Mouse (Mus musculus) heart, postnatal 25 days (tissue): Measurements from ENCODE around the gene Nxph1. TPM values are rescaled to one million over a fixed set of nuclear protein-coding genes. Genes with fewer than 3 reads are reported as not detected.

ENCODE experiments used
- DNase-seq: peaks from one replicate; pipeline ENCODE4 v3.0.0; 2022; ENCODE audit warnings: low spot score
- intact Hi-C: fragments of 180-260 bp; cut with DNase I; formaldehyde crosslinking; loops from one replicate; pipeline ENCODE4 v1.15.1; 2025
- total RNA-seq, 2 experiments: library from RNA; stranded (reverse); gene quantifications; 2 replicates each; pipeline ENCODE4 v1.2.3; 2021

The Nxph1 gene
- total RNA-seq, 2 experiments from 2014 or later = not detected

DNA sequence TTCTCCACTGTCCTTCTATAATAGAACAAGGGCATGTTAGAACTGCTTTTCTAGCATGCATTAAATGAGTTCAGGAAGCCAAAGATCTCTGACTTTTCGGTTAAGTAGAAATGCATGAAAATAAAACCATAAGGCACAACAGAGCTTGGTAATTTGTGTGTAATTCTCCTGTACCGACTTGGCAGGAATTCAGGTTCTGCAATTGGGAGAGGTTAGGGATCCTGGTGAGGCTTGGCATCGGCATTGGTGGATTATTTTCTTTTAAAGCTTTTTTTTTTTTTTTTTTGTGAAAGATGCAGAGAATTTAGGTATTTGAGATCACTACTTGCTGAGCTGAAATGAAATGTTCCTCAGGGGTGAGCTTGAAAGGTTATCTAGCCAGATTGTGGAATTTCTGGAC, 135.6 kb downstream of the Nxph1 start:
- intact Hi-C loops = no loop called here
- DNase-seq = no peak

DNA sequence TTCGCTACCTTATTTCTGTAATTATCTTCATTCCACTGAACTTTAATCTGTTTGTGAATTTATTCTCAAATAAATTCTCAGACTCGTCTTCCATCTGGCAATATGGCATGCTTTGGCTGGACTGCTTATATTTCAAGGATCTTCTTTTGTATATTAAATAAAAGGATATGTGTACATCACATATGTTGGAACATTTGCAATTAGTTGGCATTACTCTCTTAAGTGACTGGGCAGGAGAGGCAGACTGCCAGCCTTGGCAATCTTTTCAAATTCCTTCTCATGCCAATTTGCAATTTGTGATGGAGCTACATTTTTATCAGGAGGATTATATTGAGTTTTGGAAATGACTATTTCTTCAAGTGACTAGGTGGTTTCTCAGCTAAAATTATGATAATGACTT, 149.1 kb downstream of the Nxph1 start:
- no peak for DNase-seq

DNA sequence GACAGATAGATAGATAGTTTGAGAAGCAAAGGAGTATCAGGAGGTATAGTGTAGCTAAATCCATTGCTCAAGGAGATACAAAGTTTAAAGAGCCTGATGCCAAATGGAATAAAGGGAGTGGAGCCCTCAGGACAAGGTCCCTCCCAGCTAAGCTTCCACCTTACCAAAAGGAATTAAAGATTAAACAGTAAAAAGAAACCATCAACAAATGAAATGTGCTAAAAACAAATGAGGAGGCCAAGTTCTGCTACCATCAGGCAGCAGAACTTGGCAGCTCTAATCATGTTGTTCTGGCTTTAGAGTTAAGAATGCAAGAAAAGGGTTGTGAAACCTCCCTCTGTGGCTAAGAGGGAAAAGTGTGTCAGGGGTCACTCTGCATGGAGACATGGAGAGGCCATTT, 159.1 kb downstream of the Nxph1 start:
- no peak for DNase-seq
- intact Hi-C loops = no loop called here

More for the DNA sequence above, 149.1 kb downstream of the Nxph1 start:
- intact Hi-C loops = no loop called here

DNA sequence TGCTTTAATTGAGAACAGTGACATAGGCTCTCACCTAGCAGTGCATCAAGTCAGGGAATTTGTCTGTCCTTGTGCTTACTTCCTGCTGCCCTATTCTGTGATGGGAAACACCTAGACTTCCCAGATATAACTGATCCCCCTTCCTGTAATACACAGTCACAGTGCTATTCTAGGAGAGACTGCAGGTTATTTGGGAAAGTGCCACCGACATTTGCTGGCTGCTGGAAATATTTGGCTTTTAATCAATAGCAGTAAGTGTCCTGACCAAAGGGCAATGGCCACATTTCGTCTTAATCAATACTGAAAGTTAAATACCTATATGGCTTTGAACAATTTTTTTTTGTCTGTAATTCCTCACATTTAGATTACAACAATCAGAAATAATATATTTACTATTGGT, 170.9 kb downstream of the Nxph1 start:
- DNase-seq = no peak
- intact Hi-C loops = no loop called here

DNA sequence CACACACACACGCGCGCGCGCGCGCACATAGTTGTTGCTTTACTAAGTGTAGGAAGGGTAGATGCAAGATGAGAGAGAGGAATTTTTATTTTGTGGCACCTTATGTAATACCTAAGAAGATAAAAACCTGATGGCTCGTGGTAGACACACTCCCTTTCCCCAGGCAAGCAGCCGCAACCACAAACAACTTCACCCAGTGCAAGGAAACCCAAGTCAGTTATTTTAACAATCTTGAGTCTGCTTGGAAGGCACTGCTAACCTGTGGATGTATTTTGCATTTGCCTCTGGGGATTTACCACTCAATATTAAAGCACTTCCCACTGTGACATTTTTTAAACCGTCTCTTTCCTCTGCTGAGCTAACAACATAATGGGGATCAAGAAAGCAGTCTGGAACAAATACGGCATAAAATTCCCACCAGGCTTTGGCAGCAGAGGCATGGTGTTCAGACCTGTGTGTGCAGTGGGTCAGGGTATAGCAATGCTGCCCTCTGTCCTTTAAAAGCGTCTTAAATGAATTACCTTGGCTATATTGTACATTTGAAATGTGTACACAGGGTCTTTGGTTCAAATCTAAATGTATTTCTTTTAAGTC, 176.2 kb downstream of the Nxph1 start:
- intact Hi-C loops = no loop called here

DNA sequence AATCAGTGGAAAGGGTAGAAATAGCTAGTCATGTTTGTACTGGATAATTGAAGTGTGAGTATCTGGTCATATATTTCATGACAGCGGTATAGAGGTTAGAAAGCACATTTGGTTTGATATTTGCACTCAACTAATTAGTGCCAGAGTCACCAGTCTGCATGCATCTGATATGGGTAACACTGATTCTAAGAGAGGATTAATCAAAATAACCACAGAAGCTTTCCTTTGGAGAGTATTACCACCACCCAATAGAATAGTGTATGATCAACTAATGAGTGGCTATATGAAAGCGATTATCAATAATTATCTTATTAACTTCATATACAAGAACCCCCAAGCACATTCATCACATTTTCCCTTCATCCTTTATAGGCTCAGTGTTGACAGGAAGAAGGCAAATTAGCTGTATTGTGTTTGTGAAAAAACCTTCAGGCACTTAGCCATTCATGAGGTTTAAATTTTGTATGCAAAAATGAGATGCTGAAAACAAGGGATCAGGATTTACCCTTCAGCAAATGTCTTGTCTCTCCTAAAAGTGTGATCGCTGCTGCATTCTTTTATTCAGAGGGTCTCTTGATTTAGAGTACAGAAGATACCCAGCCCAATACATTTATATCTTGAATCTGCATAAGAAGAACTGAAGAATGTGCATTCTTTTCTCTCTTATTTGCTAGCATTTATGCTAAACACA, 185.5 kb downstream of the Nxph1 start:
- intact Hi-C loops = no loop called here
- no peak for DNase-seq

More for the DNA sequence above, 176.2 kb downstream of the Nxph1 start:
- DNase-seq = no peak

DNA sequence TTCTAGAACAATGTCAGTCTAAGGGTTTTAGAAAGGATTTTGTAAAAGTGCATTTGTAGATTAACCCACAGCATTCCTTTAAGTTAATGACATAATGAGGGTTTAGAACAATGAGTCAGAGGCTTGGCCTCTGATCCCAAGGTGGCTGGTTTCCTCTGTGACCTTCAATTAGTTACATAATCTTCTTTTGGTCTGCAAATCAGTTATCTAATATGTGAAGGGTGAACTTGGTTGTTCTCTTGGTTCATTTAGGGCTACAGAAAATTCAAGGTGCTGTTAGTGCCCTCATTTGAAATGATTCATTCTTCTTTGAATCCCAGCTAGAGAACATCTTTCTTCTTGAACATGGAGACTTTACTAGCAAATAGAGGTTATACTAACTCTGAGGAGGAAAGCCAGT, 199.7 kb downstream of the Nxph1 start:
- DNase-seq = no peak
- intact Hi-C loops = no loop called here

DNA sequence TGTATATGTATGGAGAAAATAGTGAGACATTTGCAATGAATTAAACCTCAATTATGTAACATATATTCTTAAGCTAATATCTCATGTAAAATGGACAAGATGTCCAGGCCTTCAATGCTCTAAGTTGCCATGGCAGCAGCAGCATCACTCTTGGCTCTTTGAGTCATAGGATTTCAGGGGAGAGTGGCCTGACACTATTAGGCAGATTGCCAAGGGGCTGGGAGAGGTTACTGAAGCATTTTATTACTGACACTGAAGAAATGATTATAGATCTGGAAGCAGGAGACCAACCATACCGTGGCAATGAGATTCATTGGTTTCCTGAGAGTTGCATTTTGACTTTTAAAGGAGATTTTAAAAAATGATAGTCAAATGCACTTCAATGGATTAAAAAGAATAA, 201.6 kb downstream of the Nxph1 start:
- intact Hi-C loops = no loop called here
- DNase-seq = no peak

DNA sequence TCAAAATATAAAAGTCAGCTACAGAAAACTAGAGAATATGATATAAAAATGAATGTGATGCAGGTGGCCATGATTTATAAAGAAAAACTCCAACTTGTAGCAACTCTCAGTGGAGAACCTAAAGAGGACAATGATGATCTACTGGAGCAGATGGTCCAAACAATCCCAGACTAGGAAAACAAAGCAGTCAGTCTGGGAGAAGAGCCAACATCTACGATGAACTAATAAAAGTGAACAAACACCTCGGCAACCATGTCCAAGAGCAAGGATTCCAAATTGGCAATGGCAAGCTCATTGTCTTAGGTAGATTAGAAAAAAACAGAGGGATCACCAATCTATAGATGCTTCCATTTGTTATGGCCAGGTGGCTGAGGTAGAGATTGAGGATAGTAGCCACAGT, 211.0 kb downstream of the Nxph1 start:
- intact Hi-C loops = no loop called here
- DNase-seq = no peak

DNA sequence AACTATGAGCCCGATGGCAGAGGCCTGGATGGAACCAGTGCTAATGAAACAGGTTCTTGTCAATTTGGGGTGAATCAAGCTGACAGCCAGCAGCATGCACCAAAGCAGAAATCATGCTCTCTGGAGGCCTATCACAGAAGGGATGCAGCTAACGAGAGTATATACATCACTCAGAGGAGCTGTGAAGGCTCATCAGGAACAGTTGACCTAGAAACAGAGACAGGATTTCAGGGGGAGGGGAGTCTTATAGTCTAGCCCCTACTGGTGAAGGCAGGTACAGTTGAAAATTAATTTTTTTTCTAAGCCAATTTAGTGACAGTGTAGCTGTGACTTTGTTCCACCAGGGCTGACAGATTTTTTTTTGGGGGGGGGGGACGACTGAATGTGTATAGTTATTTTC, 234.2 kb downstream of the Nxph1 start:
- DNase-seq = no peak
- intact Hi-C loops = no loop called here

DNA sequence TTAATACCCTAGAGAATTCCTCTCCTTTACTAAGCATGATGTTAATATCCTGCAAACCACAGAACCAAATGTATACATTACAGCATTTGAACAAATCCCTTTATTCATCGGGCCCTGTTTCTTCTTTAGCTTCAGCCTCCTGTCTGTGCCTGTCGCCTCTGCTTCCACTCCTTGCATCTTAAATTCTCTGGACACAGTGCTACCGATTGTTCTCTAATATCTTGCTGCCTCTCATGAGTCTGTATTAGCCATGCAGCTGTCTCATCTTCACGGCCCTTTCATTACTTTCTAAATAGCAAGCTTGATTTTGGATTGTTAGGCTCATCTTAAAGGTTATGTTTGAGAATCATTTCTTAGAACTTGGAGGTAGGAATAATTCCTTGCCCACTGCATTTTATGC, 262.5 kb downstream of the Nxph1 start:
- intact Hi-C loops = no loop called here
- DNase-seq = no peak

DNA sequence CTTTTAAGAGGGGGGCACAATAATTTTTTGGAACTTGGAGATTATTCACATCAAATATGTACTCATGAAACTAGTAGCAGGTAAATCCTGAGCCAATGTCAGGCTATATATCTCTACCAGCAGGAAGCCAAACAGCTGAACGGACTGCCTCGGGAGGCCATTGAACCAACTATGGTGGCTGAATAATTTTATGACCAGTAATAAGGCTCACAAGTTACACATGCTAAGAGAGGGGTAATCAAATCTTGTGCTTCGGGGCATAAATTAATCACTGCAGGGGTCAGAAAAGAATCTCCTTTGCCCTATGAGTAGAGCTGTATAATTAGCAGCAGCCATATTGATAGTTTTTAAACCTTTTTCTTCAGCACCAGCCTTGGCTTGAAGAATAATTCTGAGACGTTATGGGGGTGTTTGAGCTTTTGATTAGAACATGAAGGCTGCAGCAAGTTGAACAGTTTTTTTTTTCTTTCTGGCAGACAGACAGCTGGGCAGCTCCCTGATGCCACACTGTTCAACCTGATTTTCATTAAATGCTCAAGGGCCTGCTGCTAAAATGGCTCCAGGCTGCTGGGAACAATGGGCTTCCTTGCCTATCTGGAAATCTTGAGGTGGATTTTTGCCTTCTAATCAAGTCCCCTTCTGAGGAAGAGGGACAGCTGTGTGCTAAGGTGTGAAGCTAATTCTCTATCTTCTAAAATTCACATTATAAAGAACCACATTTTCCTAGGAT, 272.7 kb downstream of the Nxph1 start:
- no peak for DNase-seq
- intact Hi-C loops = no loop called here

DNA sequence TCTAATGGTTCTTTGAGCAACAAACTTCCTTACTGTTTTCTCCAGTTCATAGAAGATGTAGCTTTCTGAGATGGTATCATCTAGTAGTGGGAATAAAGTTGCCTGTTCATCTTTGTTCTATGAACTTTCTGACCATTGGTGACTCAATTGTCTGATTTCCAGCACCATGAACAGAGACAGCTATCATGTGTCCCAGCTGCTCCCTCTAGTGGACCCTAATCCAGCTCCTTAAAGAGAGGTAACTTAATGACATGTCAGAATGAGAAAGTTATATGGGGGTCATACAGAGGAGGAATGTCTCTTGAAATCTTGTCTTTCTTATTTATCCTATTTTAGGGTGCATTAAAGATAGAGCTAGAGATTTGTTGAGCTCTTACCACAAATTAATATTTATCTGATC, 286.6 kb downstream of the Nxph1 start:
- intact Hi-C loops = loop anchor here (5.0 kb wide), 1 partner anchor 298 kb away; no protein-coding TSS in a partner anchor
- DNase-seq = no peak

DNA sequence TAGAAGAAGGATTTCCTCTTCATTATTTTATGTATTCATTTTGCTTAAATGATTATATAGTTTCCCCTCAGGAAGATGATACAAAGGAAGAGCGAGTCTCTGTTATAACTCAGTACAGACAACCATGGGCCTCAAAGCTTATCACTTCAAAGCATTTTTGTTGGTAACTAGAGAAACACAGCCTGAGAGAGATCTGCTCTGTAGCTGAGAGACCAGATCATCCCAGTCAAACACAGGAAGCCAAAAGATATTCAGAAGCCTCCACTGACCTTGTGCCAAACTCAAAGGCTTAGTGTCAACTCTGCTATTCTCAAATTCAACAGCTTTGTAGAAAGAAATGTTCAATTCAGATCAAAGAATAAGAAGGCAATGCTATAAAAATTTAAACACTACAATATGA, 319.8 kb downstream of the Nxph1 start:
- DNase-seq = no peak
- intact Hi-C loops = no loop called here

Other genes starting within 250 kb of the Nxph1 start
- gene Ica1, start 169.9 kb upstream of the Nxph1 start, total RNA-seq = 1 to 10 TPM; 7.9 to 8.0 TPM